Mouse (Mus musculus): ENCODE data around the gene Lars2. TPM values are rescaled to one million over a fixed set of nuclear protein-coding genes. Genes with fewer than 3 reads are reported as not detected.

Lars2 gene
- 11.8 TPM for polyA plus RNA-seq (2014; fragmentation: Illumina TruSeq; extraction: RNeasy Lipid Tissue Mini Kit (QIAGEN cat#74804); ENCODE audit: low read depth, low replicate concordance)

GRCm38 (mm10) chr9:123366708-123367385 lies at the start of gene Lars2:
Gene Lars2 (plus strand): TSS chr9:123366927.

GRCm38 (mm10) chr9:123478586-123479195 lies 112.0 kb downstream of the Lars2 start, which contains the start of gene Limd1:
Gene Limd1 (plus strand): TSS chr9:123478706.

Other genes with a start within 250 kb of the Lars2 start
- gene Clec3b, start 216.0 kb upstream of the Lars2 start, polyA plus RNA-seq (2014; fragmentation: Illumina TruSeq; extraction: RNeasy Lipid Tissue Mini Kit (QIAGEN cat#74804); ENCODE audit: low read depth, low replicate concordance): not detected
- gene Cdcp1, start 150.9 kb upstream of the Lars2 start, polyA plus RNA-seq (2014; fragmentation: Illumina TruSeq; extraction: RNeasy Lipid Tissue Mini Kit (QIAGEN cat#74804); ENCODE audit: low read depth, low replicate concordance): 5.0 TPM
- 0.29 TPM for gene Tmem158, start 106.2 kb upstream of the Lars2 start, polyA plus RNA-seq (2014; fragmentation: Illumina TruSeq; extraction: RNeasy Lipid Tissue Mini Kit (QIAGEN cat#74804); ENCODE audit: low read depth, low replicate concordance)
- 8.8 TPM for gene Limd1, start 111.8 kb downstream of the Lars2 start, polyA plus RNA-seq (2014; fragmentation: Illumina TruSeq; extraction: RNeasy Lipid Tissue Mini Kit (QIAGEN cat#74804); ENCODE audit: low read depth, low replicate concordance)
- gene Sacm1l, start 162.8 kb downstream of the Lars2 start, polyA plus RNA-seq (2014; fragmentation: Illumina TruSeq; extraction: RNeasy Lipid Tissue Mini Kit (QIAGEN cat#74804); ENCODE audit: low read depth, low replicate concordance): 121 TPM